Mouse (Mus musculus) spleen, postnatal 14 days (tissue): ENCODE data around the gene Gm5615.

ENCODE experiments used
- DNase-seq, 2 experiments: peaks; one replicate each; pipeline ENCODE4 v3.0.0; 2021 to 2022; ENCODE audit warnings: low spot score in 2 of 2

The Gm5615 gene

GRCm38 (mm10) chr9:36541863-36542262 is at the start of gene Gm5615:
Gene Gm5615 (minus strand): TSS chr9:36541963.
- no peak for DNase-seq

- no peak for DNase-seq
Observed at GRCm38 (mm10) chr9:36582535-36582934, 40.8 kb upstream of the Gm5615 start, which contains the start of gene Gm17689. Gene Gm17689 (minus strand): TSS chr9:36582635.

- DNase-seq: no peak
Observed at GRCm38 (mm10) chr9:36504211-36504610, 37.6 kb downstream of the Gm5615 start.

GRCm38 (mm10) chr9:36495824-36496223 is 45.9 kb downstream of the Gm5615 start:
- no peak for DNase-seq

GRCm38 (mm10) chr9:36494501-36495220 is 47.1 kb downstream of the Gm5615 start:
- DNase-seq: no peak
